Mouse (Mus musculus) adrenal gland, postnatal 36 days (tissue): ENCODE measurements around the gene 9430097D07Rik. TPM values are rescaled to one million over a fixed set of nuclear protein-coding genes. Genes with fewer than 3 reads are reported as not detected.

Source experiments
- DNase-seq, 2 experiments: peaks; one replicate each; pipeline ENCODE4 v3.0.0; 2021; ENCODE audit warnings: mixed read lengths in 1 of 2
- total RNA-seq, 2 experiments: library from RNA; stranded (reverse); gene quantifications; 2 replicates each; pipeline ENCODE4 v1.2.3; 2021

Gene 9430097D07Rik
- total RNA-seq, 2 experiments from 2014 or later, result not detected

DNA sequence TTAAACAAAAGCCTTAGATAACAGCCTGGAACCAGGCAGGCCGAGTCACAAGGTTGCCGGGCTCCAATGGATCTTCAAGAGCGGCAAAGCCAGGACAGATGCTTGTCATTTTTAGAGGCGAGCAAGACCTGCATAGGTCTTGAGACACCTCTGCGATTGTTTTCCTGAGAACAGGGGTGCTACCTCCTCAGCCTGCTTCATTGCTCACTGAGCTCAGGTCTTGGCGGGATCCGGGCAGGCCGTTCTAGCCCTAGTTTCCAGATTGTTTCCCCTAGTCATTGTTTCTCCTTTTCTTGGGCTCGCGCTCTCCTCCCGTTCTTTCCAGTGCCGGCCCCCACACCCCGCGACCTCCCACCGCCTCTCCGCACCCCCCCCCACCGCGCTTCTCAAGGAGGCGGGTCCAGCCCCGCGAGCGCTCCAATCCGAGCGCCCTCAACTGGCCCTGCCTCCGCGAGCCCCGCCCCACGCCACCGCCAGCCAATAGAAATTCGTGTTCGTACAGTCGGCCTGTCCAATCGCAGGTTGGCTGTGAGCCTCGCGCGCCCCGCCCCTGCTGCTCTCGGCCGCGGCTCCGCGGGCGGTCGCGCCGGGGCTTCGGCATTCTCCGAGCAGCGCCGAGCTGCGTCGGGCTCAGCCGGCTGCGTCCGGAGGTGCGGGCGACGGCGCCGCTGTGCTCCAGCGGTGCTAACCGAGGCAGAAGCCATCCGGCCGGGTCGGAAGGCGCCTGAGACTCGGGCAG, 40.6 kb downstream of the 9430097D07Rik start, which contains the start of gene Fam102a:
Gene Fam102a, plus strand, starts transcription at position 600 of the 739 bp plus-strand sequence.
- peak; percentile 99 to 100 for DNase-seq

DNA sequence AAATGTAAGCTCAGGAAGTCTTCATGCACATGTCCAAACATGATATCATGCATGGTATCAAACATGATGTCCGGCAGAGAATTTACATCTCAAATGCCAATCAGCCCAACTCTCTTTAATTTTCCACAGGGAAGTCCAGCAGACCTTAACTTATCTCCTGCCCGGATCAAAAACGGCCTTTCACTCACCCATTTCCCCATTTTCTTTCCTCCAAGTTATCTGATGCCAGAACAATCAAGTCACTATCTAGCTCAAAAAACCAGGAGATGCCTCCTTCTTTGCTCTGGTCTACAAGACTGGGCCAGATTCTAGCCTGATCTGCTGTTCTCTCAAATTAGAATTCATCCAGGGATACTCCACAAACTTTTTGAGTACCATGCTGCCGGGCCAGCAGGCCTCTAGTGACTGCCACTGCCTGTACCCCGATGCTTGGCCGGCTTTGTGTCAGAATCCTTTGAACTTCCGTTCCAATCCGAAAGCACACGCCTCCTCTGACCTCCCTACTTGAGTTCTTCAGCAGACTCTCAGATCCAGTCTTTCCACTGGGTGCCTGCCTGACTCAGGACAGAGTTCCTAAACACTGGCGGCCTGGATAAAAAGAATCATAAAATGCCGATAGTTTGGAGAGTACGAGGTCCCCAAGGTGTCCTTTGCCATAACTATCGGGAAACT, 41.3 kb downstream of the 9430097D07Rik start:
- DNase-seq, result peak; percentile 72 to 74

GRCm38 (mm10) chr2:32533163-32533562, 42.3 kb downstream of the 9430097D07Rik start:
- DNase-seq, result no peak

- peak in 1 of 2 experiments; percentile 40 for DNase-seq
Observed at GRCm38 (mm10) chr2:32530479-32530878, 45.0 kb downstream of the 9430097D07Rik start.

- no peak for DNase-seq
Observed at GRCm38 (mm10) chr2:32528326-32528725, 47.2 kb downstream of the 9430097D07Rik start.

DNA sequence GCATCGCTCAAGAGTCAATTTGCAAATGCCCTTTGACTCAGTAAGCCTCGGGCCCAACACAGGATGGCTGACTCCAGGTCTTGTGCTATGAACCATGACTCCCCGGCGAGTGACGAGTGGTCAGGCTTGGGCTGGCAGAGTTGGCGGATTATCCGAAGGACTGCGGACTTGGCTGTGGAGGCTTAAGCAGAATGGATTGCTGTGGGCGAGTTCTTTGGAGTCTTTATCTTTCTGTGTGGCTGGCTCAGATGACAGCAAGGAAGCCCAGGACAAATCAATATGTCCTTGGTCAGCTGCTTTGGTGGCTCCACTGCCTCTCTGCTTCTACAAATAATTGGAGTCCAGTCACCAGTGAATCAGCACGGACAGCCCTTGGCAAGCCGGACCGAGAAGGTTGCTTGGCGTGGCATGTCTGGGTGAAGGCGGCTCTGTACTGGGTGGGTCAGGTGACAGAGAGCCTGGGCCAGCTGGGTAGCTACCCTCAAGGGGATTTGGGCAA, 48.0 kb downstream of the 9430097D07Rik start:
- DNase-seq, result peak; percentile 79 to 85

DNA sequence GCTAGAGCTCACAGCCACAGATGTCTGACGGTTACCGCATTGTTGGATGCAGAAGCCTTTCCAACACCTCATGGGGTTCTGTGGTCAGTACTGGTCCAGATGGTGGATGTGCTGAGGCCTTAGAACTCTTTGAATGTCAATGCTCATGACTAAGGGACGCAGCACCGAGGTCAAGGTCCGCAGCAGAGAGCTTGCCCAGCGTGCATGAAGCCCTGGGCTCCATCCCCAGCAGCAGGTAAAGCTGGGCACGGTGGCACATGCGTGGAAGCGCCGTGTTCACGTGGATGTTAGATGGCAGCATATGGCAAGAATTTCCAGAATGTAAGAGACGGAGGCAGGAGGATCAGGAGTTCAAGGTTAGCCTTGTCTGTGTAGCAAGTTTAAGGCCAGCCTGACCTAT, 49.7 kb downstream of the 9430097D07Rik start:
- peak; percentile 55 to 73 for DNase-seq

- DNase-seq, result no peak
Observed at GRCm38 (mm10) chr2:32524536-32525031, 50.9 kb downstream of the 9430097D07Rik start.

Other genes with a start within 250 kb of the 9430097D07Rik start
- gene Ciz1, start 223.4 kb downstream of the 9430097D07Rik start, total RNA-seq, result 10 to 100 TPM; 59.8 to 66.2 TPM
- gene Dnm1, start 222.3 kb downstream of the 9430097D07Rik start, total RNA-seq, result 10 to 100 TPM; 14.8 to 20.3 TPM
- 100 to 1,000 TPM; 175 to 184 TPM for gene 1110008P14Rik, start 193.7 kb downstream of the 9430097D07Rik start, total RNA-seq
- gene Lcn2, start 187.4 kb downstream of the 9430097D07Rik start, total RNA-seq, result 1 to 10 TPM; 1.1 to 3.9 TPM
- 10 to 100 TPM; 58.2 to 58.7 TPM for gene Ptges2, start 179.8 kb downstream of the 9430097D07Rik start, total RNA-seq
- gene Naif1, start 125.2 kb downstream of the 9430097D07Rik start, total RNA-seq, result 1 to 10 TPM; 4.3 to 5.2 TPM
- gene Slc25a25, start 124.2 kb downstream of the 9430097D07Rik start, total RNA-seq, result 10 to 100 TPM; 78.8 to 99.7 TPM
- gene Fam102a, start 40.4 kb downstream of the 9430097D07Rik start, total RNA-seq, result 10 to 100 TPM; 21.5 to 34.8 TPM
- gene Dpm2, start 4.8 kb downstream of the 9430097D07Rik start, total RNA-seq, result 10 to 100 TPM; 60.5 to 61.1 TPM
- not detected for gene Pip5kl1, start 887 bp downstream of the 9430097D07Rik start, total RNA-seq
- gene St6galnac4, start 11.4 kb upstream of the 9430097D07Rik start, total RNA-seq, result 10 to 100 TPM in 1 of 2 experiments, 1 to 10 TPM in 1; 7.9 to 11.0 TPM
- 10 to 100 TPM; 38.3 to 58.1 TPM for gene St6galnac6, start 24.0 kb upstream of the 9430097D07Rik start, total RNA-seq
- gene Ak1, start 46.1 kb upstream of the 9430097D07Rik start, total RNA-seq, result 10 to 100 TPM; 49.4 to 50.0 TPM
- 10 to 100 TPM; 96.0 to 97.8 TPM for gene Eng, start 70.9 kb upstream of the 9430097D07Rik start, total RNA-seq
- 10 to 100 TPM; 12.8 to 14.9 TPM for gene Fpgs, start 128.5 kb upstream of the 9430097D07Rik start, total RNA-seq
- 10 to 100 TPM; 74.7 to 76.3 TPM for gene Cdk9, start 137.4 kb upstream of the 9430097D07Rik start, total RNA-seq
- gene Sh2d3c, start 145.4 kb upstream of the 9430097D07Rik start, total RNA-seq, result 10 to 100 TPM; 13.0 to 18.9 TPM
- not detected for gene 6330409D20Rik, start 165.3 kb upstream of the 9430097D07Rik start, total RNA-seq
- 10 to 100 TPM; 26.7 to 32.5 TPM for gene Tor2a, start 181.6 kb upstream of the 9430097D07Rik start, total RNA-seq
- gene Ttc16, start 199.9 kb upstream of the 9430097D07Rik start, total RNA-seq, result under 1 TPM; 0.10 to 0.20 TPM
- gene Ptrh1, start 200.1 kb upstream of the 9430097D07Rik start, total RNA-seq, result 10 to 100 TPM in 1 of 2 experiments, 1 to 10 TPM in 1; 8.3 to 12.0 TPM
- not detected for gene Cfap157, start 208.7 kb upstream of the 9430097D07Rik start, total RNA-seq